Mouse (Mus musculus) embryonic fibroblast, embryonic 13.5 days (primary cell): ENCODE results near the gene Ndufaf2.

Source experiments
- CTCF ChIP-seq: IDR thresholded peaks from 2 replicates; pipeline ENCODE4 v1.5.1; 2011; ENCODE audit warnings: mild to moderate bottlenecking, control low read depth, low read length, moderate library complexity, borderline replicate concordance; ENCODE audit not compliant: insufficient read depth
- POLR2A ChIP-seq: IDR thresholded peaks from 2 replicates; pipeline ENCODE4 v1.6.1; 2011; ENCODE audit warnings: low read depth, mild to moderate bottlenecking, control low read depth, low read length, moderate library complexity

DNA sequence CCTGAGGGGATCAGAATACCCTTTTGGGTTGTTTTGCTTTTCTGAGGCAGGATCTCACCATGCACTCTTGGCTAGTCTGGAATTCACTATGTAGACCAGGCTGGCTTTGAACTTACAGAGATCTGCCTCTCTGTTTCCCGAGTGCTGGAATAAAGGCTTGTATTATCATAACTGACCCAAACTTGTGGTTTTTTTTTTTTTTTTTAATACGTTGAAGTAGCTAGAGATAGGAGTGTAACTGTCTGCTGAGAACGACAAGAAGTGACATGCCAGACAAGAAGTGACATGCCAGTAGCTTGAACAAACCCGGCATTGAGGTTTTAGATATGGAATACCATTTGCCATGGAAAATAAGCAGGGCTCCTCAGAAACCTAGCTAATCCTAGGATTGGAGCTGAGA, 125.6 kb downstream of the Ndufaf2 start:
- TF ChIP-seq POLR2A (no peak), CTCF (no peak)
